Mouse (Mus musculus): ENCODE measurements around the gene Amot.

Amot gene

DNA sequence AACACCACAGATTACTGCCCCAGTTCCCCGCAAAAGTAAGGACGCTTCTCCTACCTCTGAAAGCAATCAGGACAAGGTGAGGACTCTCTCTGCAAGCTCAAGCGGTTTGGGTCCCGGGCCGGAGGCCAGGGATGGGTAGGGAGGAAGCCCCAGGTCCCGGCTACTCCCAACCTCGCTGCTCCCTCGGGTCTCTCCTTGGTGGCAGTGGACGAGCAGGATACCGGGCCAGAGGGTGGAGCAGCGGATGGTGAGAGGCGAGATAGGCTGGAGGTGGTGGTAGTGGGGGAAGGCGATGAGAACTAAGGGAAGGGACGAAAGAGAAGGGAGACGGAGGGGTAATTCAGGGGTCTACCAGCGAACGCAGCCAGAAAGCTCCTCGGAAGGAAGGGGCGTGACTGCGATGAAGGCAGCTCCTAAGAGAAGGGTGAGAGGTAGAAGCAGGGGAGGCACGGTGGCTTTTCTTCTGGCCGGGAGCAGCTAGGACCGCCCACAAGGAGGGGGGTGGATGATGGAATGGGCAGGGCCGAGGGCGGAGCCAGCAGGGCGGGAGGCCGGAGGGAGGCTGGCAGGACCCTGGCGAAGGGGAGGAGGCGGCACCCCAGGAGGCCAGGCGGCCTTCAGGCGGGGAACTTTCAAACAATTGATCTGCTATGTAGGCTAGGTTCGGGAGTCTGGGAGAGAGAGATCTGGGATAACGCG is at the start of gene Amot:
Gene Amot, minus strand, starts transcription at position 465 of the 699 bp plus-strand sequence.
- peak; percentile 63 to 76 for DNase-seq (ENCODE audit: low spot score in 2 of 2)

DNA sequence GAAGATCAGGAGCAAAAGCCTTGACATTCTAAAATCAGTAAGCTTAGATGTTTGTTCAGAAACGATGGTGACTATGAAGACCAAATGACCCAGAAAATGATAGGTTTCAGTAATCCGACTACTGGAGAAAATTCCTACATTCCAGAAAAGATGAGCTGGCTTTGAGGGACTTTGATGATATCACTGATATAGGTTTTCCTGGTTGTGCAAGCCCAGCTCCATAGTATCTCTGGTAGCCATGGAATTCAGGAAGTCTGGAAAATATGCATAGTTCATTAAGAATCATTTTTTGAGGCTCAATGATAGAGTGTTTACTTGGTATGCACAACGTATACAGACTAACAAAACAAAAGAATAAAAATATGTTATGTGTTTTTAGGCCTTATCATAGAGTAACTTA is 40.1 kb upstream of the Amot start:
- no peak for DNase-seq (ENCODE audit: low spot score in 2 of 2)

DNA sequence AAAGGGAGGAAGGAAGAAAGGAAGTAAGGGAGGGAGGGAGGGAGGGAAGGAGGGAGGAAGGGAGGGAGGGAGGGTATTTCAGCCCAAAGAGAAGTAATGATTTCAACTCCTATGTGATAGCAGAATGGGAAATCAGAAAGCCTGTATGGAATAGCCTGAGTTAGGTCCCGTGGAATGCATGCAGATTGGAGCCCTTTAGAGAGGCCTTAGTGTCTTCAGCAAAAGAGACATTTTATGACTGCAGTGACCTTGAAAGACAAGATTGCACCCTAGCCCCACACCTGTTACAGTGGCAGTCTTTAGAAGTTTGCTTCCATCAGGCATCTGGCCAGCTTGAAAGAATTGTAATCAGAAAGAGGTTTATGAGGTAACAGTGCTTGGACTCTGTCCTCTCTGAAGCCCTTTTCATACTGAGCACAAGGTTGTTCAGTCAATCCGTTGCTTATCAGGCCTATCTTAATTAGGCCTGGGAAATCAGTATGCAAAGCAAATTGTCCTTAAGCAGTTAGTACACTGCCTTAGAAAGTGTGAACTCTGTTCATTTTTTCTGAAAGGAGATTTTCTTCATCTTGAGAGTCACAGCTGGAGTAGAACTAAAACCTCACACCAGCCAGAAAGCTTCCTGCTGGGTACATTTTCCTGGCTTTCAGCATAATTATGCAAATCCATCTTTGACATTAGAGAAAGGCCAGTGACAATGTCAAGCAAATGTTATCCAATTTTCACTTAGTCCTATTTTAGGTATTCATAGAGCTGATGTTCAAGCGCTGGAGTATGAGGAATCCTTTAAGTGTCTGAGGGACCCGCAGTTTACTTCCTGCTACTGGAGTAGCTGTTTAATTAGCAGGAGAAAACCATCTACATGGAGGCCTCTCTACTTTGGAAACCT is 38.9 kb upstream of the Amot start:
- DNase-seq (ENCODE audit: low spot score in 2 of 2), result no peak

- no peak for DNase-seq (ENCODE audit: low spot score in 2 of 2)
Measured at GRCm38 (mm10) chrX:145541050-145541449, 36.1 kb upstream of the Amot start.

DNA sequence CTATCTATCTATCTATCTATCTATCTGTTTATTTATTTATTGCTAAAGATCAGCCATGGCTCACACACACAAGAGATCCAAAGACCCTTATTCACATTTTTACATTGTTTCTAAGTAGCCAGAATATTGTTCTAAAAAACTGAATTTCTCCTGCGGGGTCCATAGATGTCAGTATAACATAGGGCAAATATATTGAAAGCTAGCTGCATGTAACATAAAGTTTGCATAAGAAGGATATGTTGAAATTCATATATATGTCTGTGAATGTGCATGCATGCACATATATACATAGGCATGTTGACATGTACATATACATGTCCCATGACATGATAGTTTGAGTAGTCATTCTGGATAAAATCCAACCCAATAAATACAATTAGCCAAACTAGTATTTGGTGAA is 35.3 kb upstream of the Amot start:
- no peak for DNase-seq (ENCODE audit: low spot score in 2 of 2)

DNA sequence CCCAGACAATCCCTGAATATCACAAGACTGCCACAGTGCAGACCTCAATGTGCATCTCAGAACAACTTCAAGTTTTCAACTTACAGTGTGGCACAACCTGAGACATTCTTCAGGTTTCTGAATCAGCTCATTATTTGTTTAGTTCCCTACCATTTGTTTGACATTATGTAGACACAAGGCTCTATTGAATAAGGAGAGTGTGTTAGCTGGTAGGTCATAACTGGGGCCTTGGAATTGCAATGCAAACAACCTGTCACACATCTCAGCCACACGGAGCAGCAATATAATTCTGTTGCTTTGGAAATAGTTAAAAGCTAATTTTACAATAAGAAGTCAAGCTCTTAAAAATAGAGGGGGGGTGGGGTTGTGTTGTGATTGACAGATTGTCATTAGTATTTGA is 24.6 kb upstream of the Amot start:
- DNase-seq (ENCODE audit: low spot score in 2 of 2), result no peak

DNA sequence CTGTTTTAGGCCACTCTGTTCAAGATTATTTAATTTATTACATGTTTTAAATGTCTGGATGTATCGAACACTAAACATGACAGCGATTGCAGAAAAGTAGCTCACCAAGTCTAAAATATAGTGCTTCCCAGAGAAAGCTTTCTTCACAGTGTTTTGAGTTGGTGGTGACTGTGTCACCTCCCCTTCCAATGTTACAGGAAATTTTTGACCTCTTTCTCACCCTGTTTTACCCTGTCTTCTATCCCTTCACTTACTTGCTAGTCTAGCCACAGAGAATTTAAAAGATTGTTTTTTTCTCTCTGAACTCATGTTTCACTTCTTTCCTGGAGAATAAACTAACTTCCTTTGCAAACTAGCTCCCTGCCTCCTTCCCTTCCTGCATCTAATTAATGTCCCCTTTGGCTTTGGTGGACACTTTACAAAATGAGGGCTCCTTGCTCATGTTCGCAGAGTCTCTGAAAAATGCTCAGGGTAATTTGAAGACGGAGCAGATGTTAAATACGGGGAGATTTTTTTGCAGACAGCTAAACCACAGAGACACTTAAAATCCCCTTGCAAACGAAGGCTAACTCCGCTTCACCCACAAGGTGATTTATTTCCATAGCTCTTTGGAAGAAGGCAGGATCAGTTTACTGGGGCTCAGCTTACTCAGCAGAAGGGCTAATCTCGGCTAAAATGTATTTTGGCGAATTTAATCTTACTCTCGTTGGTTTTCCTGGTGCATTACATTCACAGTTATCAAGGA is 11.5 kb upstream of the Amot start:
- DNase-seq (ENCODE audit: low spot score in 2 of 2), result no peak

- DNase-seq (ENCODE audit: low spot score in 2 of 2), result no peak
Measured at GRCm38 (mm10) chrX:145515498-145516158, 10.6 kb upstream of the Amot start.

- no peak for DNase-seq (ENCODE audit: low spot score in 2 of 2)
Measured at GRCm38 (mm10) chrX:145510675-145511074, 5.7 kb upstream of the Amot start.

GRCm38 (mm10) chrX:145505457-145506201 is 648 bp upstream of the Amot start:
- peak; percentile 18 to 34 for DNase-seq (ENCODE audit: low spot score in 2 of 2)

DNA sequence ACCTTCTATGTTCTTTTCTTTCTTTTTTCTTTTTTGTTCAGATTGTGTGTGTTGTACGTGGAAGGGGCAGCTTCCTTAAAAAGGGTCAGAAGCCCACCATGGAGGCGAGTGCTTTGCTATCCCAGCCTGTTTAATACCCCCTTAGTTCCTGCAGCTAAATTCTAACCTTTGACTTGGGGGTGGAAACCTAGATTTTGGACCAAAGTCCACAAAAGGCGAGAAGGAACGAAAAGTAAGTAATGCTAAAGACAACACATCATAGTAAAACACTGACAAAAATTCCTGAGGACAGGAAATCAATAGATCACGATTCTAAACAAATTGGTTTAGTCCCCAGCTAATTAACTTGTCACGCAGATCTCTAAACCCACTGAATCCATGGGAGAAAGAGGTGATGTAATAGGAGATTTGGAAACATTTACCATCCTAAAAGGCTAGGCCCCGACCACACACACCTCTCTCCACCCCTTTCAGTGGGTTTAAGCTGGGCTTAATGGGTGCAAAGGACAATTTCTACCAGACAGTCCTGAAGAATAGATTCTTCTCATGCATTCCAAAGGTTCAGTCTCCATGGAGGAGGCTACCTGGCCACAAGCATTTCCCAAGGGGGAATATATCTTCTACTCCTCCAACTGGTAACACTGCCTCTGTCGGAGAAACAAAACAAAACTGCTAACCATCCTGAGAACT is 3.2 kb downstream of the Amot start:
- no peak for DNase-seq (ENCODE audit: low spot score in 2 of 2)

DNA sequence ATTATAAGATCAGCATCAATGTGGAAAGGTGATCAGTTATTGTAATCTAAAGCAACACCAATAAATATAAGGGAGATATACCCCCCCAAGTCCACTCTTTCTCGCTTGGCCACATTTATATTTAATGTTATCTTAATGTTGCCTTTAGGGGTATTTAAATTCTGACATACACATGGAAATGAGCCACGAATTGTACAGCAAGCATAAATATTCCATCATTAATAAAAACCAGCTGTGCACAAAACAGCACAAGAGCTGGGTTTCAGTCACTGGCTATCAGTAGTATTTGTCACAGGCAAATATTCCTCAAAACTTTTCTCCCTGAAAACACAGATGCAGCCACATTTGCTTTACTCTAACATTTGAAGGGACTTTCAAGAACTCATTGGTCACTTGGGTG is 5.9 kb downstream of the Amot start:
- no peak for DNase-seq (ENCODE audit: low spot score in 2 of 2)

DNA sequence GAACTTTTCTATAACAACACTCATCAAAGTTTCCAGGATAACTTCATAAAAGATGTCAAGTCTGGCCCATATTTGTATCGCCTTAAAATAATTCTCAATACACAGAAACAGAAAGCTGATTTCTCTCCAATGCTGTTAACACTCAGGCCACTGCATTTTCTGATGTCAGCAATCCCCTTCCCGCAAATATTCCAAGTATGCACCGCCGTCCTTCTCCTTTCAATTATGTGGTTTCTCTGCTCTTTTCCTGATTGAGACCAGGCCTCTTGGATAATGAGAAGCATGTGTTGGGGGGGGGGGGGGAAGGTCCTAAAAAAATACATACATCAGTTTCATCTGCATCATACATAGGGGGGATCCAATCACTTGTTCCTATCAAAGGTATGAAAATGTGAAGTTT is 6.3 kb downstream of the Amot start:
- DNase-seq (ENCODE audit: low spot score in 2 of 2), result no peak

DNA sequence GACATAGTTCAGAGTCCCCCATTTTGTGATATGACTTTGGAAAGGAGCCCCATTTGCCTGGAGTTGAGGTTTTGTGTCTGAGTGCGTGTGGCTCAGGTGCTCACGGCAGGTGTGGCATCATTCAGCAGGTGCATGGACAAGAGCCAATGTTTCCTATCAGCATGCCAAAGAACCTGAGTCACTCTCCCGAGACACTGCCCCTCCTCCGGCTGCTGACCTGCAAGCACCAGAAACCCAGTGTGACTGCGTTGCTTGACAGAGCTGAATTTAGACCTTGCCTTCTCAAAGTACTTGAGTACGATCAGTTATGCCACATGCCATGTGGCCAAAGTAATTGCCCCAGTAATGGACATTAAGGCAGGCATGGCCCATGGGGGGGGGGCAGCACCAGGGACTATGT is 7.5 kb downstream of the Amot start:
- no peak for DNase-seq (ENCODE audit: low spot score in 2 of 2)

DNA sequence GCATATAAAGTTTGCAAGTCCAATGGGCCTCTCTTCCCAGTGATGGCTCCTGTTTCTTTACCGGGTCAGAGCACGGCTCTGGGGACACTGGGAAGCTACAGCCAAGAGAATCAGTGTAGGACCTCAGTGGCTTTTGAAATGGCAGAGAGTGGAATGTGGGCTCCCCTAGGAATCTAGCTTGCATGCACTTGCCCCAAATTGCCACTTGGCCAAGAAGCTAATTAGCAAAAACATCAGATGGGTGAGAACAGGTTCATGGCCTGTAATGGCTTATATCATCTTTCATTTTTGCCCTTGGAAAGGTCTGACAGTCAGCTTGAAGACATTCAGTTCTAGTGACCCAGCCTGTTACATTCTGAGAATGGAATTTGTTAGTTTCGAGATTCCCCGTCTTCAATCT is 9.6 kb downstream of the Amot start:
- DNase-seq (ENCODE audit: low spot score in 2 of 2), result no peak

DNA sequence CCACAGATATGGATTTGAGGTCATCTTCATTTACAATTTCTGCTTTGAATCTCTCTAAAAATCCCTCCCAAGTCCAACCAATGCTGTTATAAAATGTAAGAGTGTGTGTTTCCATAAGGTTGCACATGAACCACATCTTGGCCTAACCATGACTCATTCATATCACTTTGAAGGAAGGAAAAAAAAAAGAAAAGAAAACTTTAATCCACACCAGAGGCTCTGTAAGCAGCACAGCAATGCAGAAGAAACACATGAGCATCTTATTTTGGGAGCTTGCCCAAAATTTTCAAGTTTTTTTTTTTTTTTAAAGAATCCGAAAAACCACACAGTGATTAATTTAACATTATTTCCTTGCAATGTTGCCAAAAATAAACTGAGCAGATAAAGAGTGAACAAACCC is 14.2 kb downstream of the Amot start:
- DNase-seq (ENCODE audit: low spot score in 2 of 2), result no peak

DNA sequence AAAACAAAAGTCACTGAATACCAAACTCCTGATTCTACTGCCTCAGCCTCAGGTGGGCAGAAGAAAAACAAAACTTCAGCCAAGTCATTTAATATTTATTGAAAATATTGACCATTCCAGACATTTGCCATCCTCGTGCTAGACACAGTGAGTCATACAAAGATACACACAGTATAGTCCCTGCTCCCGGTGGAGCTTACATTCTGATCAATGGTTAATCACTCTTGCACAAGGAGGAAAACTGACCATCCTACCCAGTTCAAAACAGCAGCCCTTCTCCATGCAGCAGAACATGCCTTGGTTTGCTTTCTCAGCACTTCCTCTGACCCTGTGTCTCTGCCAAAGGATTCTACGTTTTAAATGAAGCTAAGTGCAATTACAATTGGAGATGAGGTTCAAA is 14.6 kb downstream of the Amot start:
- no peak for DNase-seq (ENCODE audit: low spot score in 2 of 2)

DNA sequence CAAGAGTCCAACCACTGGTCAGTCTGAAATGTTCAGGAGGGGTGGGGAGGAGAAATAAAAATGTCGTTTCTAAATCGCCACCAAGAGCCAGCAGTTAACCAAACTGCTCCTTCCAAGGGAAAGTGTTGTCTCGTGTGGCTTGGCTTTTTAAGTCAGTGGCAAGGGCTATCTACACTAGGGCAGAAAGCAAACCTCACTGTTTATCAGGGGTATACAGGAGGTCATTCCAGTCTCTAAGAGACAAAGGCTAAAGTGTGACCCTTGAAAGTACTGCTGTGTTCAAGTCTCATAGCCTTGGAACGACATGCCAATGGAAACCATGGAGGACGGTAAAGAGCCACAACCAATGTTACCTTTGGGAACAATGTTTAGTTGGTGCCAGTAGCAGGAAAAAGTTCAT is 15.0 kb downstream of the Amot start:
- DNase-seq (ENCODE audit: low spot score in 2 of 2), result no peak

DNA sequence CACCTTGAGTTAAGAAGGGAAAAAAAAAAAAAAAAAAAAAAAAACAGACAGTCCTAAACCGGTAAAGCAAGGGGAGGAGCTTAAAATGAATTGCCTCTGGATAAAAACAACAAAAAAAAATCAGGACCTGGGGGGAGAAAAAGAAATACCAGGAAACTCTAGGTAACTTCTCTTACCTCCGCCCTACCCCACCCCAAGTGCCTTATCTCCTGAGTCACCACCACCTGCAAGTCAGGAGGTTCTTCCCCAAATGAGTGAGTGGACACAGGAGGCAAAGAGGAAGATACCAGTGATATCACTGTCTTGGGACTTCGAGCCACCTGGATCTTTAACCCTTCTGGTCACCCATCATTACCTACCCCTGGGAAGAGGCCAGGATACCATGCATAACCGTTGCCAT is 19.5 kb downstream of the Amot start:
- DNase-seq (ENCODE audit: low spot score in 2 of 2), result no peak

DNA sequence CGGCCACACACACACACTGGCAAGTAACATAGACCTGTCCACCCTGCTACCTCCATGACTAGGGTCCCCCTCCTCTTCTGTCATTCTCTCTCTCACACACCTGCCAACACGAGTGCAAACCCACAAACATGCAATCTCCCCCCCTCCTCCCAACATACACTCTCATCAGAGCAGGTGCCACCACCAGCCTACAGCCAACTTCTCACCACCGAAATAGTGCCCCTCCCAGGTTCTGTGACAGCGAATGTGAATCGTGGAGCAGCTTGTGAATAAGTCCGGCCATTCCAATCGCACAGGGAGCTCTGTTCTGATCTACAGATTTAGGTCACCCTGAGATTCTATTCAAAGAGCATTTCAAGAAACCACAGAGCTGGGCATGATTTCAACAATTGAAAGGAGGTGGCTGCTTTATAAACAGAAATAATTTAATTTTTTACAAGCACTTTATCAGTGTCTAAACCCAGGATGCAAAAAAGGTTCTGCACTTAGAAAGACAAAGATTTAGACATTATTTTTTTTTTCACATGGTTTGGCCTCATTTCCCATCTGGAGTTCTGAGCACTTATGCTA is 21.4 kb downstream of the Amot start:
- DNase-seq (ENCODE audit: low spot score in 2 of 2), result no peak

Data from frontal cortex, postnatal 36 days (tissue).